12 mouse cellular contexts compared by ENCODE assay signal in the genomic region with DNA sequence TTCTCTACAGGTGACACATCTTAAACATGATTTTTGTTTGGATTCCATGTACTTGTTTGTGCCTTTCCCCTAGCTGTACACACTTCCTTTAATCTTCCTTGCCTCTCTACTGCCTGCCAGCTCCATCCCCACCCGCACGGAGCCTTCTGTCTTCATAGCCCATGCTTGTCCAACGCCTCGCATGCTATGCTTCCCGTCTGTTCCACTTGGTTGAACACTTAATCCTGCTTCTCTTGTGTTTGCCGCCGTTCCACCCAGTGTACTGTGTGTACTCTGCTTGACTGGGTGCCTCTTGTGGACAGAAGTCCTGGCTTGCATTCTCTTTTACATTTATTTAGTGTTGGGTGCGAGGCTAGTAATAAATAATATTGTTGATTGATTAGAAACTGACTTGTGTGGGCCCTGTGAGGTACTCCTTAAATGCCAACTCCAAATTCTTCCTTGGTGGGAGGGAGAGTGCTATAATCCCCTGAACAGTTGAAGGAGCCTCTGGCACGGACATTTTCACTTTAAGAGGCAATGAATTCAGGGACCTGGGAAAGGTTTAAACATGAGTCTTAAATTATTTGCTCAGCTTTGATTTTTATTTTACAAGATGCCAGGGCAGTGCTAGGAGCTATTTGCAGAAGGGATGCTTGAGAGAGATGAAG.
DNase-seq lines count a peak whose midpoint lies in the region; ATAC-seq and TF ChIP-seq lines count a peak whose summit lies in the region.
"Had no signal": no experiment of that assay in that cellular context is flagged by ENCODE, and none has a peak within 500 bp of the region (broad histone marks: within the 10 kb centered on the region; RNA-seq: fewer than 3 reads in every experiment).

No protein-coding gene starts in this region.

- H3K4me3 ChIP-seq in hindbrain, postnatal 0 days (ENCODE audit: low read length), result no peak overlapping the region
- H3K4me3 ChIP-seq in hindbrain, embryonic 13.5 days, result no peak overlapping the region
- no peak overlapping the region for H3K4me3 ChIP-seq in forebrain, embryonic 16.5 days (replicated peaks; ENCODE audit: low read length)
- no peak overlapping the region for H3K4me3 ChIP-seq in heart, embryonic 12.5 days
- H3K4me3 ChIP-seq: embryonic facial prominence, embryonic 13.5 days had no signal

- 45% methylated on average over 9 of the region's 9 CpGs for WGBS in hindbrain, postnatal 0 days
- WGBS in hindbrain, embryonic 13.5 days, result 57% methylated on average over 9 of the region's 9 CpGs
- 23% methylated on average over 9 of the region's 9 CpGs for WGBS in forebrain, embryonic 16.5 days
- 80% methylated on average over 9 of the region's 9 CpGs for WGBS in heart, embryonic 12.5 days

- POLR2A ChIA-PET in Patski (lab: Charles Lee), result no interaction called here

- H3K27ac ChIP-seq in hindbrain, postnatal 0 days, result 0 out of 2 replicates have a peak overlapping the region, but pooled peaks have one; percentile 22
- H3K27ac ChIP-seq in hindbrain, embryonic 13.5 days, result no peak overlapping the region
- no peak overlapping the region for H3K27ac ChIP-seq in forebrain, embryonic 16.5 days (ENCODE audit: low read length)
- no peak overlapping the region for H3K27ac ChIP-seq in heart, embryonic 12.5 days (ENCODE audit: poor library complexity, severe bottlenecking)
- H3K27ac ChIP-seq: embryonic facial prominence, embryonic 13.5 days; macrophage had no signal

- H3K9me3 ChIP-seq in hindbrain, postnatal 0 days (ENCODE audit: low read length), result no peaks in the 10 kb centered on the region
- no peaks in the 10 kb centered on the region for H3K9me3 ChIP-seq in hindbrain, embryonic 13.5 days
- H3K9me3 ChIP-seq in forebrain, embryonic 16.5 days (ENCODE audit: control insufficient read depth, low read length), result no peaks in the 10 kb centered on the region
- H3K9me3 ChIP-seq in heart, embryonic 12.5 days (replicated peaks), result no peaks in the 10 kb centered on the region
- H3K9me3 ChIP-seq: embryonic facial prominence, embryonic 13.5 days had no signal

- in situ Hi-C loops in Patski (cut with MboI; ENCODE audit: low pct_unique_long_range_greater_than_20kb), result no loop called here

- CTCF ChIA-PET in Patski (lab: Charles Lee), result interaction anchor here (1.3 kb wide), 1 partner anchor 11 kb away, joined by 3 read pairs; no protein-coding TSS in a partner anchor

- no peaks in the 10 kb centered on the region for H3K36me3 ChIP-seq in hindbrain, postnatal 0 days (ENCODE audit: insufficient read depth, low read length)
- H3K36me3 ChIP-seq in hindbrain, embryonic 13.5 days, result no peaks in the 10 kb centered on the region
- H3K36me3 ChIP-seq in forebrain, embryonic 16.5 days (ENCODE audit: control insufficient read depth, insufficient read depth), result no peaks in the 10 kb centered on the region
- no peaks in the 10 kb centered on the region for H3K36me3 ChIP-seq in heart, embryonic 12.5 days
- H3K36me3 ChIP-seq: embryonic facial prominence, embryonic 13.5 days had no signal

- peak; percentile 50 for DNase-seq in hindbrain, postnatal 0 days (ENCODE audit: low spot score)
- DNase-seq in Patski (ENCODE audit: low read depth, low spot score), result peak; percentile 3
- DNase-seq in kidney, postnatal 4 days, result peak; percentile 17 to 28
- DNase-seq in spleen, adult 12 weeks (ENCODE audit: low spot score), result no peak
- DNase-seq: gastrocnemius, postnatal 36 days had no signal

- TF ChIP-seq CTCF in hindbrain, postnatal 0 days (IDR thresholded peaks at IDR 0.05; ENCODE audit: low read depth), result no peak
- TF ChIP-seq CTCF in Patski (IDR thresholded peaks at IDR 0.05), result no peak

- no peak overlapping the region for H3K9ac ChIP-seq in hindbrain, postnatal 0 days (replicated peaks; ENCODE audit: low read length)
- no peak overlapping the region for H3K9ac ChIP-seq in hindbrain, embryonic 13.5 days
- H3K9ac ChIP-seq in forebrain, embryonic 16.5 days (replicated peaks; ENCODE audit: low read depth, low read length), result no peak overlapping the region
- no peak overlapping the region for H3K9ac ChIP-seq in heart, embryonic 12.5 days
- H3K9ac ChIP-seq: embryonic facial prominence, embryonic 13.5 days had no signal

- no peaks in the 10 kb centered on the region; the same call in 1 of the 2 replicates for H3K4me1 ChIP-seq in hindbrain, postnatal 0 days (ENCODE audit: insufficient read depth, low read length)
- no peaks in the 10 kb centered on the region for H3K4me1 ChIP-seq in hindbrain, embryonic 13.5 days (replicated peaks)
- H3K4me1 ChIP-seq in forebrain, embryonic 16.5 days (replicated peaks; ENCODE audit: control insufficient read depth, insufficient read depth, low read length), result 0 out of 2 replicates have a peak, but pooled peaks cover 3% of the 10 kb centered on the region
- H3K4me1 ChIP-seq in heart, embryonic 12.5 days (replicated peaks), result peaks cover 14% of the 10 kb centered on the region
- H3K4me1 ChIP-seq: embryonic facial prominence, embryonic 13.5 days had no signal

- no peak overlapping the region for H3K4me2 ChIP-seq in hindbrain, postnatal 0 days (ENCODE audit: low read depth, low read length)
- H3K4me2 ChIP-seq in hindbrain, embryonic 13.5 days, result no peak overlapping the region
- no peak overlapping the region for H3K4me2 ChIP-seq in forebrain, embryonic 16.5 days (ENCODE audit: low read length)
- no peak overlapping the region for H3K4me2 ChIP-seq in heart, embryonic 12.5 days
- H3K4me2 ChIP-seq: embryonic facial prominence, embryonic 13.5 days had no signal

- H3K27me3 ChIP-seq in hindbrain, postnatal 0 days (ENCODE audit: insufficient read depth, low read length), result no peaks in the 10 kb centered on the region
- no peaks in the 10 kb centered on the region for H3K27me3 ChIP-seq in hindbrain, embryonic 13.5 days
- no peaks in the 10 kb centered on the region for H3K27me3 ChIP-seq in Patski
- H3K27me3 ChIP-seq in forebrain, embryonic 16.5 days (replicated peaks; ENCODE audit: control insufficient read depth, insufficient read depth, low read length), result no peaks in the 10 kb centered on the region
- H3K27me3 ChIP-seq in heart, embryonic 12.5 days (replicated peaks), result no peaks in the 10 kb centered on the region
- H3K27me3 ChIP-seq: embryonic facial prominence, embryonic 13.5 days had no signal

- peak; percentile 86 for ATAC-seq in hindbrain, postnatal 0 days
- no peak for ATAC-seq in hindbrain, embryonic 13.5 days (ENCODE audit: low FRiP score)
- ATAC-seq in Patski, result peak; percentile 67
- peak; percentile 64 for ATAC-seq in forebrain, embryonic 16.5 days
- no peak for ATAC-seq in heart, embryonic 12.5 days (ENCODE audit: insufficient number of reproducible peaks, low FRiP score)
- ATAC-seq in inflammation-experienced regulatory T-cells, adult 6 months, result no peak
- ATAC-seq: activated CD4-positive, CD25-positive, alpha-beta regulatory T cell, adult 4 months had no signal

Comparison
In these comparisons a context has a peak if more than half of its experiments do, and no peak if none do; other contexts are left out.
1. ATAC-seq: peak in hindbrain, postnatal 0 days (single experiment), Patski (single experiment) and forebrain, embryonic 16.5 days (single experiment); none in hindbrain, embryonic 13.5 days (single experiment), heart, embryonic 12.5 days (single experiment) and inflammation-experienced regulatory T-cells, adult 6 months (single experiment).